Mouse (Mus musculus): Measurements from ENCODE around the gene Ube2r2. TPM values are rescaled to one million over a fixed set of nuclear protein-coding genes. Genes with fewer than 3 reads are reported as not detected.

Gene Ube2r2
- polyA plus RNA-seq, 1 experiment from 2014 or later, result 87.8 TPM

GRCm38 (mm10) chr4:41195328-41195727, 59.8 kb downstream of the Ube2r2 start:
- H3K4me1 ChIP-seq (replicated peaks), result no peaks in the 10 kb centered on the region
- no peaks in the 10 kb centered on the region for H3K27me3 ChIP-seq
- ATAC-seq, result peak; percentile 25
- peaks cover 95% of the 10 kb centered on the region for H3K36me3 ChIP-seq
- 91% methylated on average over 15 of the region's 15 CpGs for WGBS
- H3K4me2 ChIP-seq (replicated peaks), result no peak overlapping the region
- 0 out of 2 replicates have a peak overlapping the region, but pooled peaks have one; percentile 7 for H3K27ac ChIP-seq
- H3K9ac ChIP-seq (replicated peaks), result no peak overlapping the region
- no peak overlapping the region for H3K4me3 ChIP-seq (replicated peaks)
- no peaks in the 10 kb centered on the region for H3K9me3 ChIP-seq

DNA sequence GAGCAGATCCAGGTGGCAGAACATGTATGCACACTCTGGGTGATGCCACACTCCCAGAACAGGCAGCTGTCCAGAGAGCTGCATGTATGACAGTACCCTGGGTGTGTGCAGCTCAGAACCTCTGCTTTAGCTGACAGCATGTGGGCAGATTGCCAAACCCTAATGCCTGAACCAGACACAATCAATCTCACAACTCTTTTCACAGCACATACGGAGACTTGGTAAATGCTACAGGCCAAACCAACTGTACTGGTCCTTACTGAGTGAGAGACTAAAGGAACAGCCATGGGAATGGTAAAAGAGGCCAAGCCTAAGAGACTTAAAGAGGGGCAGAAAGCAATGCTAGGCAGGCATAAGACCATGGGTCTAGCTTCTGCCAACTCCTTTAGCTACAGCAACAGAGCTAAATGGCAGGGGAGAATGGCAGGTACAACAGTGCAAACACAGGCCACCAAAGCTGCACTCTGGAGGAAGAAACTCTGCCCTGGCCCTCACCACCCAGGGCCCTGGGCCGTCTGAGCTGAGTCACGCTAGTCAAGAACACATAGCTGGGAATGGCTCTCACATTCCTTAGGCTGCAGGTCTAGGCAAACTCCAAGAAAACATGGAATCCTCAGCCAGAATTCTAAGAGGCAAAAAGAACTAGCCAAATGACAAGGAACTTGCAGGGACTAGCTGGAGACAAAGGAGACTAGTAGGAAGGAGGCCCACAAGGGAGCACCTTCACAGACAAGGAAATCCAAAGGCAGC, 61.5 kb downstream of the Ube2r2 start:
- 75% methylated on average over 3 of the region's 3 CpGs for WGBS
- peak; percentile 21; the same call in 1 of the 2 replicates for ATAC-seq
- Histone ChIP-seq H3K4me2 (replicated peaks) (no peak overlapping the region), H3K9ac (replicated peaks) (no peak overlapping the region), H3K9me3 (no peaks in the 10 kb centered on the region), H3K36me3 (peaks cover 97% of the 10 kb centered on the region), H3K27ac (peak overlapping the region; percentile 32; the same call in 1 of the 2 replicates), H3K4me1 (replicated peaks) (no peaks in the 10 kb centered on the region), H3K27me3 (no peaks in the 10 kb centered on the region), H3K4me3 (replicated peaks) (no peak overlapping the region)

GRCm38 (mm10) chr4:41202135-41202534, 66.6 kb downstream of the Ube2r2 start:
- 94% methylated on average over 8 of the region's 8 CpGs for WGBS
- no peak overlapping the region for H3K27ac ChIP-seq
- no peak overlapping the region for H3K4me3 ChIP-seq (replicated peaks)
- H3K9ac ChIP-seq (replicated peaks), result no peak overlapping the region
- H3K9me3 ChIP-seq, result no peaks in the 10 kb centered on the region
- H3K4me1 ChIP-seq (replicated peaks), result no peaks in the 10 kb centered on the region
- no peaks in the 10 kb centered on the region for H3K27me3 ChIP-seq
- peaks cover 94% of the 10 kb centered on the region for H3K36me3 ChIP-seq
- no peak overlapping the region for H3K4me2 ChIP-seq (replicated peaks)
- ATAC-seq, result no peak

DNA sequence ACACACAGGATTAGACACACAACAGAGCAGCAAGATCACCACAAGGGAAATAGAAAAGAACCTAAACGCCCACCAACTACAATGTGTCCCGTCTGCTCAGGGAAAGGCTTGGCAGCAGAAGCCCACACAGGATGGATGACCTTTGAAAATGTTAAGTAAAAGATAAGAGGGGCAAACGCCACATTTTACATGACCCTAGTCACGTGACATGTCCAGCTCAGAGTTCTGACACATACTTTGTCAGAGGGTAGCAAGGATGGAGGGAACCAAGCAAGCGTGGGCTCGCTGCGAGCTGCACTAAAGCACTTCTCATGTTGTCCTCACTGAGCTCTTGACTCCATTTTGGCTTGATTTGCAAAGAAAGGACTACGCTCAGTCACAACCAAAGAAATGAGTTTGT, 70.2 kb downstream of the Ube2r2 start:
- H3K9ac ChIP-seq (replicated peaks), result no peak overlapping the region
- H3K4me2 ChIP-seq (replicated peaks), result no peak overlapping the region
- no peaks in the 10 kb centered on the region for H3K4me1 ChIP-seq (replicated peaks)
- no peak for ATAC-seq
- H3K4me3 ChIP-seq (replicated peaks), result no peak overlapping the region
- WGBS, result 94% methylated on average over 8 of the region's 8 CpGs
- H3K9me3 ChIP-seq, result no peaks in the 10 kb centered on the region
- peaks cover 93% of the 10 kb centered on the region for H3K36me3 ChIP-seq
- H3K27me3 ChIP-seq, result no peaks in the 10 kb centered on the region
- no peak overlapping the region for H3K27ac ChIP-seq

DNA sequence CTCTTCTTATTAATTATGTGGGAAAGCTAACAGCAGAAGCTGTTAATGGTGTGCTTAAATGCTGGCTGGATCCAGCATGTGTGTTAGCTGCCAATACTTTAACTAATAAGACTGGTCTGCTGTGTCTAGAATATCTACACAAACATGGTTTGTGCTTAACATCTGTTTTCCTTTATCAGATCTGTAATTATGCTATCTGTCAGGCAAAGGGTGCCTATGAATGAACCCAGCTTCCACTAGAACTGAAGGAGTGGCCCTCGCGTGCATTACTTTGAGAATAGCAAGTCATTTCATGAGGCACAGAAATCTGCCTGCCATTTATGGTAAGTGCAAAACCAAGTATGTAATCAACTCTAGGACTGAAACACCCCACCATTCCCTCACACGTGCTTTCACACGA, 72.5 kb downstream of the Ube2r2 start:
- Histone ChIP-seq H3K9ac (replicated peaks) (no peak overlapping the region), H3K27me3 (no peaks in the 10 kb centered on the region), H3K36me3 (peaks cover 83% of the 10 kb centered on the region), H3K4me1 (replicated peaks) (no peaks in the 10 kb centered on the region), H3K4me3 (replicated peaks) (no peak overlapping the region), H3K4me2 (replicated peaks) (no peak overlapping the region), H3K9me3 (no peaks in the 10 kb centered on the region), H3K27ac (no peak overlapping the region)
- ATAC-seq, result no peak
- WGBS, result 98% methylated on average over 4 of the region's 4 CpGs

- H3K9ac ChIP-seq (replicated peaks), result no peak overlapping the region
- no peaks in the 10 kb centered on the region for H3K9me3 ChIP-seq
- H3K27ac ChIP-seq, result no peak overlapping the region
- ATAC-seq, result no peak
- no peaks in the 10 kb centered on the region for H3K4me1 ChIP-seq (replicated peaks)
- no peak overlapping the region for H3K4me2 ChIP-seq (replicated peaks)
- WGBS, result 86% methylated on average over 1 of the region's 1 CpGs
- H3K27me3 ChIP-seq, result no peaks in the 10 kb centered on the region
- H3K4me3 ChIP-seq (replicated peaks), result no peak overlapping the region
- peaks cover 85% of the 10 kb centered on the region for H3K36me3 ChIP-seq
Measured at GRCm38 (mm10) chr4:41225412-41225811, 89.9 kb downstream of the Ube2r2 start.

DNA sequence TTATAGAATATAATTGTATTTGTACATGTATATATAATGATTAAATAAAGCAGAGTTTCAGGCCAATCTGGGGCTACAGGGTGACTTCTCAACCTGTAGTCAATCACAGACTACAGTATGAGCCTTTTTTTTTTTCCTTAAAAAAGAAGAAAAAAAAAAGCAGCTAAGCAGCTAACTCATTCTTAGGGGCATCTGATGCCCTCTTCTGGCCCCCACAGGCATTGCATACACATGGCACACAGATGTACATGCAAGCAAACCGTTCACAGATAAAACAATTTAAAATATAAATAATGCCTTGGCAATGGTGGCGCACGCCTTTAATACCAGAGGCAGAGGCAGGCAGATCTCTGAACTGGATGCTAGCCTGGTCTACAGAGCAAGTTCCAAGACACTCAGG, 90.8 kb downstream of the Ube2r2 start:
- no peaks in the 10 kb centered on the region for H3K4me1 ChIP-seq (replicated peaks)
- no peak overlapping the region for H3K9ac ChIP-seq (replicated peaks)
- H3K4me3 ChIP-seq (replicated peaks), result no peak overlapping the region
- no peaks in the 10 kb centered on the region for H3K27me3 ChIP-seq
- no peaks in the 10 kb centered on the region for H3K9me3 ChIP-seq
- WGBS, result 93% methylated on average over 3 of the region's 3 CpGs
- ATAC-seq, result no peak
- no peak overlapping the region for H3K4me2 ChIP-seq (replicated peaks)
- peaks cover 84% of the 10 kb centered on the region for H3K36me3 ChIP-seq
- H3K27ac ChIP-seq, result no peak overlapping the region

DNA sequence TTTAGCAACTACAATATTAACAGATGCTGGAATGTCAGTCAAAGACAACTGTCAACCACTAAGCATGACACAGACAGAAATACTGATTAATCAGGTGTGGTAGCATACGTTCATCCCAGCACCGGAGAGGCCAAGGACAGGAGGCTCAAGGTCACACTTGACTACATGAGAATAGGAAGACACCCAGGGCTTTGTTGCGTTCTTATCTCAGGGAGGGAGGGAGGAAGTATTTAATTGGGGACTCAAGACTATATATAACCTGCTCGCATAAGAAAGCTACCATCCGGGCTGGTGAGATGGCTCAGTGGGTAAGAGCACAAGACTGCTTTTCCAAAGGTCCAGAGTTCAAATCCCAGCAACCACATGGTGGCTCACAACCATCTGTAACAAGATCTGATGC, 100.1 kb downstream of the Ube2r2 start:
- H3K36me3 ChIP-seq, result peaks cover 48% of the 10 kb centered on the region
- no peak overlapping the region for H3K27ac ChIP-seq
- H3K4me2 ChIP-seq (replicated peaks), result no peak overlapping the region
- WGBS, result 89% methylated on average over 5 of the region's 5 CpGs
- ATAC-seq, result no peak
- H3K9me3 ChIP-seq, result no peaks in the 10 kb centered on the region
- no peak overlapping the region for H3K9ac ChIP-seq (replicated peaks)
- no peaks in the 10 kb centered on the region for H3K4me1 ChIP-seq (replicated peaks)
- no peaks in the 10 kb centered on the region for H3K27me3 ChIP-seq
- no peak overlapping the region for H3K4me3 ChIP-seq (replicated peaks)

GRCm38 (mm10) chr4:41240916-41241315, 105.4 kb downstream of the Ube2r2 start:
- Histone ChIP-seq H3K27ac (no peak overlapping the region), H3K4me2 (replicated peaks) (no peak overlapping the region), H3K9me3 (no peaks in the 10 kb centered on the region), H3K36me3 (peaks cover 17% of the 10 kb centered on the region), H3K27me3 (no peaks in the 10 kb centered on the region), H3K9ac (replicated peaks) (no peak overlapping the region), H3K4me1 (replicated peaks) (no peaks in the 10 kb centered on the region), H3K4me3 (replicated peaks) (no peak overlapping the region)
- ATAC-seq, result no peak
- 86% methylated on average over 3 of the region's 3 CpGs for WGBS

Other genes starting within 250 kb of the Ube2r2 start
- gene Spink4, start 215.7 kb upstream of the Ube2r2 start, polyA plus RNA-seq (2015; fragmentation: Nextera tagmentation; extraction: Ambion mirVana), result not detected in 2 replicates
- gene Bag1, start 187.4 kb upstream of the Ube2r2 start, polyA plus RNA-seq (2015; fragmentation: Nextera tagmentation; extraction: Ambion mirVana), result 182 and 186 TPM in 2 replicates
- 184 and 194 TPM in 2 replicates for gene Chmp5, start 187.3 kb upstream of the Ube2r2 start, polyA plus RNA-seq (2015; fragmentation: Nextera tagmentation; extraction: Ambion mirVana)
- gene Nfx1, start 164.8 kb upstream of the Ube2r2 start, polyA plus RNA-seq (2015; fragmentation: Nextera tagmentation; extraction: Ambion mirVana), result 107 and 109 TPM in 2 replicates
- 0.15 TPM in 1 of 2 replicates, not detected in the other for gene Aqp7, start 87.6 kb upstream of the Ube2r2 start, polyA plus RNA-seq (2015; fragmentation: Nextera tagmentation; extraction: Ambion mirVana)
- 0.08 and 0.18 TPM in 2 replicates for gene Aqp3, start 37.6 kb upstream of the Ube2r2 start, polyA plus RNA-seq (2015; fragmentation: Nextera tagmentation; extraction: Ambion mirVana)
- 28.1 and 28.7 TPM in 2 replicates for gene Nol6, start 11.3 kb upstream of the Ube2r2 start, polyA plus RNA-seq (2015; fragmentation: Nextera tagmentation; extraction: Ambion mirVana)
- 57.0 and 59.7 TPM in 2 replicates for gene Ubap2, start 139.4 kb downstream of the Ube2r2 start, polyA plus RNA-seq (2015; fragmentation: Nextera tagmentation; extraction: Ambion mirVana)
- 80.1 and 81.0 TPM in 2 replicates for gene Dcaf12, start 179.1 kb downstream of the Ube2r2 start, polyA plus RNA-seq (2015; fragmentation: Nextera tagmentation; extraction: Ambion mirVana)
- gene Ubap1, start 213.3 kb downstream of the Ube2r2 start, polyA plus RNA-seq (2015; fragmentation: Nextera tagmentation; extraction: Ambion mirVana), result 74.5 and 76.9 TPM in 2 replicates